In genomic region chr4:106935583-106935935, GRCm38 (mm10) we compare ENCODE assay signal across 7 mouse cellular contexts. TPM values are rescaled to one million over a fixed set of nuclear protein-coding genes. Genes with fewer than 3 reads are reported as not detected.
DNase-seq lines count a peak whose midpoint lies in the region; ATAC-seq and TF ChIP-seq lines count a peak whose summit lies in the region.

No protein-coding gene starts in this region.

- DNase-seq in neural tube, embryonic 10.5 days (ENCODE audit: extremely low spot score, low spot score), result no peak
- no peak for DNase-seq in forebrain, embryonic 11.5 days (ENCODE audit: low spot score)
- no peak for DNase-seq in lung, postnatal 25 days (ENCODE audit: low spot score)
- no peak for DNase-seq in adrenal gland, postnatal 25 days
- no peak for DNase-seq in kidney, adult 2 months

- H3K36me3 ChIP-seq in neural tube, embryonic 12.5 days, result peaks cover 44% of the 10 kb centered on the region
- H3K36me3 ChIP-seq in forebrain, embryonic 11.5 days (ENCODE audit: control insufficient read depth, insufficient read depth, low read length), result no peaks in the 10 kb centered on the region; the same call in 1 of the 2 replicates
- peaks cover 41% of the 10 kb centered on the region for H3K36me3 ChIP-seq in limb, embryonic 15.5 days
- H3K36me3 ChIP-seq in kidney, adult 2 months (ENCODE audit: control insufficient read depth, insufficient read depth, low read length), result no peaks in the 10 kb centered on the region

- WGBS in neural tube, embryonic 12.5 days, result 6% methylated on average over 2 of the region's 2 CpGs
- 5% methylated on average over 2 of the region's 2 CpGs for WGBS in forebrain, embryonic 11.5 days
- 36% methylated on average over 2 of the region's 2 CpGs for WGBS in limb, embryonic 15.5 days
- WGBS in kidney, adult 2 months, result 59% methylated on average over 2 of the region's 2 CpGs

- TF ChIP-seq CTCF in kidney, adult 2 months (conservative IDR thresholded peaks at IDR 0.05; ENCODE audit: insufficient read depth, insufficient read length, low read depth, low read length), result no peak

- no peak for TF ChIP-seq POLR2A in kidney, adult 2 months (IDR thresholded peaks at IDR 0.05; ENCODE audit: low read depth, low read length)

- no peaks in the 10 kb centered on the region for H3K27me3 ChIP-seq in neural tube, embryonic 12.5 days (replicated peaks)
- H3K27me3 ChIP-seq in forebrain, embryonic 11.5 days (ENCODE audit: control insufficient read depth, insufficient read depth, low read length), result no peaks in the 10 kb centered on the region
- H3K27me3 ChIP-seq in limb, embryonic 15.5 days, result no peaks in the 10 kb centered on the region
- no peaks in the 10 kb centered on the region for H3K27me3 ChIP-seq in kidney, adult 2 months (replicated peaks; ENCODE audit: control insufficient read depth, insufficient read depth, low read length)

- H3K9me3 ChIP-seq in neural tube, embryonic 12.5 days, result no peaks in the 10 kb centered on the region
- H3K9me3 ChIP-seq in forebrain, embryonic 11.5 days (ENCODE audit: control insufficient read depth, low read length), result no peaks in the 10 kb centered on the region
- no peaks in the 10 kb centered on the region for H3K9me3 ChIP-seq in limb, embryonic 15.5 days

- no peak overlapping the region for H3K4me3 ChIP-seq in neural tube, embryonic 12.5 days
- H3K4me3 ChIP-seq in forebrain, embryonic 11.5 days (ENCODE audit: low read depth, low read length), result no peak overlapping the region
- H3K4me3 ChIP-seq in limb, embryonic 15.5 days, result no peak overlapping the region
- no peak overlapping the region for H3K4me3 ChIP-seq in kidney, adult 2 months (ENCODE audit: insufficient read depth, low read depth, low read length)

- peak overlapping the region; percentile 47 for H3K9ac ChIP-seq in neural tube, embryonic 12.5 days
- peak overlapping the region; percentile 52 for H3K9ac ChIP-seq in forebrain, embryonic 11.5 days (ENCODE audit: low read length)
- H3K9ac ChIP-seq in limb, embryonic 15.5 days, result no peak overlapping the region

- H3K4me2 ChIP-seq in neural tube, embryonic 12.5 days (replicated peaks), result peak overlapping the region; percentile 39; the same call in 1 of the 2 replicates
- no peak overlapping the region for H3K4me2 ChIP-seq in forebrain, embryonic 11.5 days (ENCODE audit: low read depth, low read length, severe bottlenecking)
- H3K4me2 ChIP-seq in limb, embryonic 15.5 days, result no peak overlapping the region

- peak overlapping the region; percentile 80; the same call in 1 of the 2 replicates for H3K27ac ChIP-seq in neural tube, embryonic 12.5 days
- H3K27ac ChIP-seq in forebrain, embryonic 11.5 days (ENCODE audit: low read depth, low read length), result peak overlapping the region; percentile 87
- H3K27ac ChIP-seq in limb, embryonic 15.5 days, result peak overlapping the region; percentile 27; the same call in 1 of the 2 replicates
- no peak overlapping the region for H3K27ac ChIP-seq in kidney, adult 2 months (ENCODE audit: insufficient read depth, low read depth, low read length)

- ATAC-seq in neural tube, embryonic 12.5 days (ENCODE audit: low FRiP score, low read depth), result no peak
- 0 out of 2 replicates have a peak, but pooled peaks have one; percentile 4 for ATAC-seq in forebrain, embryonic 11.5 days (replicated peaks; ENCODE audit: low FRiP score)
- no peak for ATAC-seq in limb, embryonic 15.5 days (ENCODE audit: insufficient number of reproducible peaks, low FRiP score, low TSS enrichment, low read depth)

- peaks cover 91% of the 10 kb centered on the region for H3K4me1 ChIP-seq in neural tube, embryonic 12.5 days
- H3K4me1 ChIP-seq in forebrain, embryonic 11.5 days (replicated peaks; ENCODE audit: control insufficient read depth, insufficient read depth, low read length), result peaks cover 59% of the 10 kb centered on the region
- H3K4me1 ChIP-seq in limb, embryonic 15.5 days, result peaks cover 65% of the 10 kb centered on the region
- peaks cover 9% of the 10 kb centered on the region; the same call in 1 of the 2 replicates for H3K4me1 ChIP-seq in kidney, adult 2 months (ENCODE audit: control insufficient read depth, insufficient read depth, low read length)

RNA-seq across cellular contexts. Expression of gene Ssbp3, which starts 25.1 kb away (rescaled TPM):
- 308 and 332 TPM in 2 replicates for polyA plus RNA-seq in neural tube, embryonic 12.5 days (2016; fragmentation: Nextera tagmentation; extraction: Ambion mirVana)
- 135 and 138 TPM in 2 replicates for polyA plus RNA-seq in forebrain, embryonic 11.5 days (2014; fragmentation: Nextera tagmentation; extraction: Ambion mirVana)
- polyA plus RNA-seq in limb, embryonic 15.5 days (2015; fragmentation: Nextera tagmentation; extraction: Ambion mirVana), result 93.9 and 112 TPM in 2 replicates
- 70.8 and 82.6 TPM in 2 replicates for total RNA-seq in adrenal gland, postnatal 25 days (2021)
- polyA plus RNA-seq in kidney, adult 2 months (2012; rRNA removed), result 44.6 and 48.6 TPM in 2 replicates
